28 mouse cellular contexts compared by ENCODE assay signal in genomic region chr4:99597781-99598180, GRCm38 (mm10). TPM values are rescaled to one million over a fixed set of nuclear protein-coding genes. Genes with fewer than 3 reads are reported as not detected.
A peak's percentile ranks its signal among the peaks of the same experiment; 100 is the strongest.
DNase-seq lines count a peak whose midpoint lies in the region; ATAC-seq and TF ChIP-seq lines count a peak whose summit lies in the region.
"Had no signal": no experiment of that assay in that cellular context is flagged by ENCODE, and none has a peak within 500 bp of the region (broad histone marks: within the 10 kb centered on the region; RNA-seq: fewer than 3 reads in every experiment).

No protein-coding gene starts in this region.

- no peak overlapping the region for H3K27ac ChIP-seq in limb, embryonic 11.5 days (replicated peaks; ENCODE audit: low read depth, low read length)
- H3K27ac ChIP-seq in limb, embryonic 10.5 days, result no peak overlapping the region
- H3K27ac ChIP-seq in limb, embryonic 14.5 days (replicated peaks; ENCODE audit: low read depth, low read length), result no peak overlapping the region
- H3K27ac ChIP-seq: forebrain, embryonic 10.5 days; heart, adult 2 months; heart, embryonic 15.5 days; hindbrain, embryonic 15.5 days; limb, embryonic 13.5 days; liver, embryonic 14.5 days; stomach, embryonic 15.5 days had no signal

- no peaks in the 10 kb centered on the region for H3K4me1 ChIP-seq in limb, embryonic 11.5 days (ENCODE audit: control insufficient read depth, insufficient read depth, low read length)
- H3K4me1 ChIP-seq in limb, embryonic 10.5 days, result peaks cover 11% of the 10 kb centered on the region
- no peaks in the 10 kb centered on the region for H3K4me1 ChIP-seq in limb, embryonic 14.5 days (ENCODE audit: control insufficient read depth, insufficient read depth, low read length)
- H3K4me1 ChIP-seq: hindbrain, embryonic 15.5 days; stomach, embryonic 15.5 days had no signal

- H3K9me3 ChIP-seq in limb, embryonic 11.5 days (ENCODE audit: control insufficient read depth, low read length), result no peaks in the 10 kb centered on the region
- H3K9me3 ChIP-seq in limb, embryonic 10.5 days (replicated peaks), result no peaks in the 10 kb centered on the region
- peaks cover 3% of the 10 kb centered on the region; the same call in 1 of the 2 replicates for H3K9me3 ChIP-seq in limb, embryonic 14.5 days (ENCODE audit: control insufficient read depth, low read length)
- H3K9me3 ChIP-seq: forebrain, embryonic 10.5 days; heart, embryonic 15.5 days; hindbrain, embryonic 15.5 days; limb, embryonic 13.5 days; stomach, embryonic 15.5 days had no signal

- no peaks in the 10 kb centered on the region for H3K27me3 ChIP-seq in limb, embryonic 11.5 days (ENCODE audit: control insufficient read depth, insufficient read depth, low read length)
- H3K27me3 ChIP-seq in limb, embryonic 10.5 days (ENCODE audit: low read depth, poor library complexity, severe bottlenecking), result no peaks in the 10 kb centered on the region
- H3K27me3 ChIP-seq in limb, embryonic 14.5 days (ENCODE audit: control insufficient read depth, insufficient read depth, low read length), result no peaks in the 10 kb centered on the region
- H3K27me3 ChIP-seq: heart, embryonic 15.5 days; limb, embryonic 13.5 days; Patski; stomach, embryonic 15.5 days had no signal

- no peak for TF ChIP-seq POLR2A in limb, embryonic 14.5 days (IDR thresholded peaks at IDR 0.05; ENCODE audit: borderline replicate concordance, extremely low read depth, insufficient read depth, insufficient read length)

- H3K9ac ChIP-seq in limb, embryonic 11.5 days (ENCODE audit: low read length), result no peak overlapping the region
- no peak overlapping the region for H3K9ac ChIP-seq in limb, embryonic 14.5 days (ENCODE audit: low read depth, low read length, severe bottlenecking)
- H3K9ac ChIP-seq: heart, embryonic 15.5 days; hindbrain, embryonic 15.5 days; limb, embryonic 13.5 days; liver, embryonic 14.5 days; stomach, embryonic 15.5 days had no signal

- no peak overlapping the region for H3K4me3 ChIP-seq in limb, embryonic 11.5 days (ENCODE audit: low read depth, low read length)
- no peak overlapping the region for H3K4me3 ChIP-seq in limb, embryonic 10.5 days
- no peak overlapping the region for H3K4me3 ChIP-seq in limb, embryonic 14.5 days (replicated peaks; ENCODE audit: low read length)
- H3K4me3 ChIP-seq: forebrain, embryonic 10.5 days; heart, adult 2 months; heart, embryonic 15.5 days; hindbrain, embryonic 15.5 days; limb, embryonic 13.5 days; stomach, embryonic 15.5 days had no signal

- 72% methylated on average over 5 of the region's 5 CpGs for WGBS in limb, embryonic 11.5 days
- 81% methylated on average over 5 of the region's 5 CpGs for WGBS in limb, embryonic 10.5 days
- WGBS in limb, embryonic 14.5 days, result 45% methylated on average over 5 of the region's 5 CpGs

- no peak for ATAC-seq in limb, embryonic 11.5 days (ENCODE audit: insufficient number of reproducible peaks, low FRiP score, low TSS enrichment, low read depth)
- no peak for ATAC-seq in limb, embryonic 14.5 days (ENCODE audit: low FRiP score, low read depth)
- ATAC-seq: forebrain, embryonic 16.5 days; Patski had no signal

- peak; percentile 27 for DNase-seq in limb, embryonic 11.5 days (ENCODE audit: low spot score)
- DNase-seq in limb, embryonic 10.5 days (ENCODE audit: low spot score), result no peak
- DNase-seq in 3T3-L1 (ENCODE audit: low read depth, low spot score) (peak; percentile 9), 416B (ENCODE audit: low read depth) (peak; percentile 11), MN1 (ENCODE audit: low spot score) (no peak)
- DNase-seq in limb, embryonic 14.5 days (ENCODE audit: low spot score), result peak; percentile 13
- DNase-seq in kidney, adult 18-20 months, result no peak
- DNase-seq: adrenal gland, postnatal 36 days; cerebellum, adult 11-12 months; gastrocnemius, postnatal 36 days; heart, adult 2 months; heart, postnatal 36 days; kidney, adult 8-10 months; kidney, postnatal 14 days; layer of hippocampus, postnatal 36 days; right cerebral cortex, postnatal 4 days; thymus, adult 18-20 months; thymus, postnatal 4 days had no signal

- H3K36me3 ChIP-seq in limb, embryonic 11.5 days (ENCODE audit: control insufficient read depth, insufficient read depth, low read length), result no peaks in the 10 kb centered on the region
- no peaks in the 10 kb centered on the region for H3K36me3 ChIP-seq in limb, embryonic 10.5 days
- no peaks in the 10 kb centered on the region for H3K36me3 ChIP-seq in limb, embryonic 14.5 days (ENCODE audit: control insufficient read depth, insufficient read depth, low read length)
- H3K36me3 ChIP-seq: forebrain, embryonic 10.5 days; heart, embryonic 15.5 days; hindbrain, embryonic 15.5 days; limb, embryonic 13.5 days; stomach, embryonic 15.5 days had no signal

- H3K4me2 ChIP-seq in limb, embryonic 11.5 days (ENCODE audit: low read depth, severe bottlenecking), result no peak overlapping the region
- H3K4me2 ChIP-seq in limb, embryonic 14.5 days (replicated peaks; ENCODE audit: low read depth, low read length, severe bottlenecking), result no peak overlapping the region
- H3K4me2 ChIP-seq: heart, embryonic 15.5 days; hindbrain, embryonic 15.5 days; limb, embryonic 13.5 days; stomach, embryonic 15.5 days had no signal

RNA-seq across cellular contexts. Expression of gene Foxd3, which starts 58.3 kb away (rescaled TPM):
- 0.21 and 0.44 TPM in 2 replicates for polyA plus RNA-seq in limb, embryonic 11.5 days (2014; fragmentation: Nextera tagmentation; extraction: Ambion mirVana)
- polyA plus RNA-seq in limb, embryonic 10.5 days (2016; fragmentation: Nextera tagmentation; extraction: Ambion mirVana), result 0.06 and 0.08 TPM in 2 replicates
- polyA plus RNA-seq in limb, embryonic 14.5 days (2012; rRNA removed), result 3.3 and 4.2 TPM in 2 replicates
- polyA plus RNA-seq in limb, embryonic 14.5 days (2014; fragmentation: Nextera tagmentation; extraction: Ambion mirVana), result 0.81 and 0.87 TPM in 2 replicates
- polyA plus RNA-seq: cortical plate, adult 2 months; heart, embryonic 15.5 days; midbrain, postnatal 0 days; Patski had no signal

Comparison
In these comparisons a context has a peak if more than half of its experiments do, and no peak if none do; other contexts are left out.
1. DNase-seq: peak in limb, embryonic 11.5 days (single experiment), 3T3-L1 (single experiment), 416B (single experiment) and limb, embryonic 14.5 days (single experiment); none in limb, embryonic 10.5 days (single experiment), MN1 (single experiment) and kidney, adult 18-20 months (single experiment).